Mouse (Mus musculus) C2C12 (cell line): ENCODE results near the gene Xylt1. TPM values are rescaled to one million over a fixed set of nuclear protein-coding genes. Genes with fewer than 3 reads are reported as not detected.

ENCODE experiments used
- H3K27me3 ChIP-seq: one replicate; pipeline ENCODE4 v1.6.1; 2011; ENCODE audit not compliant: control insufficient read depth, insufficient read depth, insufficient read length
- H3K36me3 ChIP-seq: one replicate; pipeline ENCODE4 v1.6.1; 2011; ENCODE audit not compliant: control insufficient read depth, insufficient read depth
- H3K4me3 ChIP-seq: one replicate; pipeline ENCODE4 v1.5.1; 2011; ENCODE audit warnings: mild to moderate bottlenecking, control low read depth; ENCODE audit not compliant: poor library complexity, insufficient read depth, severe bottlenecking
- H3K79me2 ChIP-seq: one replicate; pipeline ENCODE4 v1.6.1; 2011; ENCODE audit not compliant: control insufficient read depth, insufficient read depth
- H3K79me3 ChIP-seq: one replicate; pipeline ENCODE4 v1.6.1; 2011; ENCODE audit warnings: low read depth, control low read depth
- H3ac ChIP-seq: one replicate; pipeline ENCODE3; 2011; ENCODE audit warnings: low read depth; ENCODE audit not compliant: control insufficient read depth, insufficient read length
- CEBPB ChIP-seq: IDR thresholded peaks from one replicate; pipeline ENCODE4 v1.6.1; 2011; ENCODE audit warnings: low read depth, mild to moderate bottlenecking, control low read depth, moderate library complexity
- CTCF ChIP-seq: IDR thresholded peaks from one replicate; pipeline ENCODE4 v1.5.1; 2011; ENCODE audit not compliant: control insufficient read depth, insufficient read depth, insufficient read length
- FOSL1 ChIP-seq: IDR thresholded peaks from one replicate; pipeline ENCODE4 v1.8.0; 2011; ENCODE audit warnings: mild to moderate bottlenecking, low read length; ENCODE audit not compliant: poor library complexity, insufficient read depth, severe bottlenecking
- MAX ChIP-seq: IDR thresholded peaks from one replicate; pipeline ENCODE4 v1.6.1; 2011; ENCODE audit warnings: mild to moderate bottlenecking, control low read depth
- MYOD1 ChIP-seq: IDR thresholded peaks from one replicate; pipeline ENCODE4 v1.6.1; 2011; ENCODE audit warnings: low read depth; ENCODE audit not compliant: control insufficient read depth, insufficient read length
- MYOG ChIP-seq: IDR thresholded peaks from one replicate; pipeline ENCODE4 v1.6.1; 2011; ENCODE audit not compliant: control insufficient read depth, insufficient read length; ENCODE audit errors: extremely low read depth
- USF1 ChIP-seq: IDR thresholded peaks from one replicate; pipeline ENCODE4 v1.6.1; 2011; ENCODE audit warnings: low read depth, mild to moderate bottlenecking, control low read depth, moderate library complexity
- polyA plus RNA-seq: library from polyadenylated mRNA; unstranded; fragments of >200 nt; fragmentation: generic; extraction: Trizol; gene quantifications from one replicate; pipeline ENCODE4 v1.2.1, GENCODE M21; 2012; ENCODE audit warnings: missing spikeins

Gene Xylt1
- polyA plus RNA-seq, 1 experiment = not detected

DNA sequence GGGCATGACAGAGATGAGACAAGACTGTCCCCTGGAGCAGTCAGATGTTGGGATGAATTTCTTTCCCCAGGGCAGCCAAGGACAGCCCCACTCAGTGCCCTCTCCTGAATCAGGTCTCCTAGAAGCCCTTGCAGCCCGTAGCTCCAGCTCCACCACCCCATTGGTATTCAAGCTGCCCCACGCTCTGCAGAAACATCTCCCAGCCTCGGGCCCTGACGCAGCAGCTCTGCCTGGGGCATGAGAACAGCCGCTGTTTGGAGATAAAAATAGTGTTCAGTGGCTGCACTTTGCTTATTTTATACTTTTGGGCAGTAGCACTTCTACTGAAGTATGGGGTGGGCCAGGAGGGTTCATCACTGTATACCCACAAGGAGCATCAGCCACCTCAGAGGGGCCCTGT lies 144.9 kb downstream of the Xylt1 start:
- TF ChIP-seq FOSL1 (no peak), MYOD1 (no peak), CTCF (no peak), USF1 (no peak), MYOG (no peak), MAX (no peak), CEBPB (no peak)
- Histone ChIP-seq H3K79me3 (no peaks in the 10 kb centered on the region), H3K27me3 (no peaks in the 10 kb centered on the region), H3K79me2 (no peaks in the 10 kb centered on the region), H3ac (no peak overlapping the region), H3K36me3 (no peaks in the 10 kb centered on the region), H3K4me3 (no peak overlapping the region)

- H3K27me3 ChIP-seq = no peaks in the 10 kb centered on the region
- H3K79me2 ChIP-seq = no peaks in the 10 kb centered on the region
- TF ChIP-seq MYOG = no peak
- TF ChIP-seq MAX = no peak
- TF ChIP-seq MYOD1 = no peak
- TF ChIP-seq FOSL1 = no peak
- TF ChIP-seq CEBPB = no peak
- no peak for TF ChIP-seq USF1
- TF ChIP-seq CTCF = no peak
- no peak overlapping the region for H3K4me3 ChIP-seq
- no peak overlapping the region for H3ac ChIP-seq
- H3K79me3 ChIP-seq = no peaks in the 10 kb centered on the region
- no peaks in the 10 kb centered on the region for H3K36me3 ChIP-seq
Observed at GRCm38 (mm10) chr7:117526570-117526969, 145.8 kb downstream of the Xylt1 start.

- H3K4me3 ChIP-seq = no peak overlapping the region
- no peaks in the 10 kb centered on the region for H3K36me3 ChIP-seq
- no peaks in the 10 kb centered on the region for H3K27me3 ChIP-seq
- H3K79me3 ChIP-seq = no peaks in the 10 kb centered on the region
- no peak overlapping the region for H3ac ChIP-seq
- TF ChIP-seq FOSL1 = no peak
- no peak for TF ChIP-seq MAX
- TF ChIP-seq MYOD1 = no peak
- H3K79me2 ChIP-seq = no peaks in the 10 kb centered on the region
Observed at GRCm38 (mm10) chr7:117529787-117530655, 149.2 kb downstream of the Xylt1 start.

GRCm38 (mm10) chr7:117532651-117533050 lies 151.9 kb downstream of the Xylt1 start:
- Histone ChIP-seq H3K4me3 (no peak overlapping the region), H3K79me2 (no peaks in the 10 kb centered on the region), H3K36me3 (no peaks in the 10 kb centered on the region), H3K79me3 (no peaks in the 10 kb centered on the region), H3ac (no peak overlapping the region), H3K27me3 (no peaks in the 10 kb centered on the region)
- TF ChIP-seq MYOG (no peak), CEBPB (no peak), USF1 (no peak), CTCF (no peak), MAX (no peak), MYOD1 (no peak), FOSL1 (no peak)

DNA sequence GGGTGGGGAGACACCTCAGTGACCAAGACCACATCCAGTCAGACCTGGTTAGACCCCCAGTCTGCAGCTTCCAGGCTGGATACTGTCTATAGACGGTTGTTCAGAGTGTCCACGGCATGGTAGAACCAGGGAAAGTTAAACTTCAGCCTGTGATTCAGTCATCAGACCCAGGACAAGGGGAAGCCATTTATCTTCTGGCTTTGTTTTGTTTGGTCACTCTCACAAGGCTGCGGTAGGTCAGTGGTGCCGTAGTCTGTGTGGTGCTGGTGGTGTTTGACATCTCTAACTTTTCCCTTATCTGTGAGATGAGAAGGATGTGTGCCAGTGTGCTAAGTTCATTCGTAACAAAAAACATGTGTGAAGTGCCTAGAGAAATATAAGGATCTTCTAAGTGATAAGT lies 152.4 kb downstream of the Xylt1 start:
- Histone ChIP-seq H3K36me3 (no peaks in the 10 kb centered on the region), H3ac (no peak overlapping the region), H3K27me3 (no peaks in the 10 kb centered on the region), H3K79me3 (no peaks in the 10 kb centered on the region), H3K79me2 (no peaks in the 10 kb centered on the region), H3K4me3 (no peak overlapping the region)
- TF ChIP-seq MAX (no peak), MYOD1 (no peak), CEBPB (no peak), CTCF (no peak), USF1 (no peak), FOSL1 (no peak), MYOG (no peak)

GRCm38 (mm10) chr7:117539931-117540330 lies 159.2 kb downstream of the Xylt1 start:
- no peaks in the 10 kb centered on the region for H3K27me3 ChIP-seq
- no peak overlapping the region for H3ac ChIP-seq
- no peaks in the 10 kb centered on the region for H3K79me2 ChIP-seq
- no peak for TF ChIP-seq MYOG
- TF ChIP-seq CEBPB = no peak
- no peak for TF ChIP-seq FOSL1
- no peak for TF ChIP-seq CTCF
- TF ChIP-seq MYOD1 = no peak
- no peak for TF ChIP-seq USF1
- no peak for TF ChIP-seq MAX
- H3K79me3 ChIP-seq = no peaks in the 10 kb centered on the region
- no peaks in the 10 kb centered on the region for H3K36me3 ChIP-seq
- H3K4me3 ChIP-seq = no peak overlapping the region
